Mouse (Mus musculus) T-helper 1 cell (primary cell): Measurements from ENCODE around the gene Gm21883.
"Not testable (repeated sequence)": the region's sequence is repeated elsewhere in the genome, so short reads cannot be mapped to it uniquely, and the experiment has no call there.

Experiments used
- in situ Hi-C: fragments of 300-600 bp; cut with MboI, MseI; formaldehyde crosslinking; loops from one replicate; pipeline ENCODE4 v1.15.1; 2025; ENCODE audit warnings: high pct_unique_total_duplicates

Gm21883 gene

DNA sequence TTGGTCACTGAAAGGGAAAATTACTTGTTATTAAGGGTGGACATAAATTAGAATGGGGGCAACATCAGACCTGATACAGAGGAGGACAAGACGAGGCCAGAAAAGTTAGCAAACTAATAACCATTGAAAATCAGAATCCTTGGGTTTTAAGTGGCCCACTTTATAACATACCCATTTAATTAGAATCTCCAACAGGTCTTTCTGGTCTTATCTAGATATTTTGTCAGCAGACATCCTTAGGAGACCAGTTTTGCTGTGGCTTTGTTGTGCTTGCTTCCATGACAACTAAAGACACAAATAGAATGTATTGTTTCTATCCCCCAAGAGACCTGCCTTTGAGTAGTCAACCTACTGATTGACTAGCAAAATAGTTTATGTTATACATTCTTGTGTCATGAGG, at the start of gene Gm21883:
Gene Gm21883, minus strand, starts transcription at position 101 of the 400 bp plus-strand sequence.
- in situ Hi-C loops, result not testable (repeated sequence)

DNA sequence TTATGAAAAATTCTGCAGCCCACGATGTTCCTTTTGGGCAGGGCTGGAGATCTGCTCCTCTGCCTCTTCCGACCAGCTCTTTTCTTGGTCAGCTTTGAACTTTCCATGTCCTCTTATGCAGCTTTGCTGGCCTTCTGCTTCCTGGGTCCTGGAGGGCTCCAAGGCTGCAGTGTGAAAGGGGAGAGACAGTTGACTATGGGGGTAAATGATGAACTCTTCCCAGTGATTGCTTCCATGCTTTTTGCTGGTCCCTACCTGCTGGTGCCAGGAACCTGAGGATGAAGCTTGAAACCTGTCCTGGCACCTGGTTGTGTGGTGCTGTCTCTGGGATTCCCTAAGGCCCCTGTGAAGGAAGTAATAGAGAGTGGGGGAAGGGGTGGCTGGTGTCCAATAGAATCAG, 44.7 kb upstream of the Gm21883 start, which contains the start of gene Spin2e:
Gene Spin2e, minus strand, starts transcription at position 101 of the 400 bp plus-strand sequence.
- in situ Hi-C loops, result loop anchor here (10.0 to 25.0 kb wide), 3 partner anchors 382 to 1443 kb away; no protein-coding TSS in a partner anchor
